Mouse (Mus musculus) testis, postnatal 10 days (tissue): ENCODE results near the gene Immp2l.

Source experiments
- DNase-seq: peaks from one replicate; pipeline ENCODE4 v3.0.0; 2021; ENCODE audit warnings: low spot score

Immp2l gene

DNA sequence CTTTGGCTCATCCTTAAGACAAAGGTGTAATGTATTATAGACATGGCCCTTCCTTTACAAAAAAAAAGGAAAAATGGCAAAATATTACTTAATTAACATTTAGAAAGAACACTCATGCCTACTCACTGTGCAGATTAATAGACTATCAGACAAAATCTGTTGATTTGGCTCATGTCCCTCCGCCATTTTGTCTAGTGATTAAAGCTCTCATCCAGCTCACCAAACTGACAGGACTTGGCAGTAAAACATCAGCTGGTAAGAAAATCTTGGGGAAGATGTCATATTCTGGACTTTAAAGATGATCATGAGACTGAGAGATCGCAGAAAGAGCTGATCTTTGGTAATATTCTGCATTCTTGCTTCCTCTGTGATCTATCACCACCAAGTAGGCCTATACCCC lies 293.5 kb downstream of the Immp2l start:
- no peak for DNase-seq

DNA sequence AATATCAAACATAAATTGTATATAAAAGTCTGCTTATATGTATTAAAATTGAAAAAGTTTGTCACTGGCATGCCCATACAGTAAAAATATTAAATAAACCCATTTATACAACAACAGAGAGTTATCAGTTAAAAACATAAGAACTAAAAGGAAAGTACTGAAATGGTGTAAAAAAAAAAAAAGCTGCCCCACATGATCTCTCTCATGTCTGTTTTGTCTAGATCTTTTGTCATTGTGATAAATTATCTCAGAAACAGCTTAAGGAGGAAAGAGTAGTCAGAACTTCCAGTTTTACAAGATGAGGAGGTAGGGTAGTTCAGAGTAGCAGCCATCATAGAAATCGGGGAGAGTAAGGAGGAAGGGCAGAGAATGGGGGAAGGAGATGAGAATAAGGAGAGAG lies 298.1 kb downstream of the Immp2l start:
- no peak for DNase-seq

DNA sequence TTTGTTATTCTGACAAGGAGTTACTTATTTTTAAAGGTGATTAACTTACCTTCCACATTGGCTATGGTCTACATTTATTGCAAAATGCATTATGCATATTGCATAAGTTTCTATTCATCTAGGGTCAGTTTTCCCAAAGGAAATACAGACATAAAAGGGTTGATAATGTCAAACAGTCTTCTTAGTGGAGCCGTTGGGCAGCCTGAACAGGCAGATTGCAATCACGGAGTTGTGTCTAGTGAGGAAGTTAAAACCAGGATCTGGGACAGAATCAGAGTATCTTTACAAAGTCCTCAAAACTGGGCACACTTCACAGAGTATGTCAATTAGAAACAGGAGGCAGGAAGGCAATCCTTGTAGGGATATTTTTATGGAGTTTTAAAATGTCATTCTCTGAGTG lies 300.5 kb downstream of the Immp2l start:
- DNase-seq, result no peak

DNA sequence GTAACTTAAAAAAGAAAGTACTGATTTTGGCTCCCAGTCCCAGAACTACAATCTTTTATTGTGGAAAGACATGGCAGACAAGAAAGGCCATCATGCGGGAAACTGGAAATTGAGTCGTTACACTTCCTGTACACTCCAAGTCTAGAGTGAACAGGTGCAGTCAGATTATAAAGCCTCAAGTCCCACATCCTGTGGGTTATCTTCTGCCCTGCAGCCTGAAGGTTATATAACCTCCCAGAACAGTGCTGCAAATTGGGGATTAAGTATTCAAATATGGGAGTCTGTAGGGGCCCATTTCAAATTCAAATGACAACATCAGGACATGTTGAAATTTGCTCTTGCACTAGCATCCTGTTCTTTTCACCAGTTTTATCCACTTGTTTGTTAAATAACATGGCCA lies 301.9 kb downstream of the Immp2l start:
- DNase-seq, result no peak

DNA sequence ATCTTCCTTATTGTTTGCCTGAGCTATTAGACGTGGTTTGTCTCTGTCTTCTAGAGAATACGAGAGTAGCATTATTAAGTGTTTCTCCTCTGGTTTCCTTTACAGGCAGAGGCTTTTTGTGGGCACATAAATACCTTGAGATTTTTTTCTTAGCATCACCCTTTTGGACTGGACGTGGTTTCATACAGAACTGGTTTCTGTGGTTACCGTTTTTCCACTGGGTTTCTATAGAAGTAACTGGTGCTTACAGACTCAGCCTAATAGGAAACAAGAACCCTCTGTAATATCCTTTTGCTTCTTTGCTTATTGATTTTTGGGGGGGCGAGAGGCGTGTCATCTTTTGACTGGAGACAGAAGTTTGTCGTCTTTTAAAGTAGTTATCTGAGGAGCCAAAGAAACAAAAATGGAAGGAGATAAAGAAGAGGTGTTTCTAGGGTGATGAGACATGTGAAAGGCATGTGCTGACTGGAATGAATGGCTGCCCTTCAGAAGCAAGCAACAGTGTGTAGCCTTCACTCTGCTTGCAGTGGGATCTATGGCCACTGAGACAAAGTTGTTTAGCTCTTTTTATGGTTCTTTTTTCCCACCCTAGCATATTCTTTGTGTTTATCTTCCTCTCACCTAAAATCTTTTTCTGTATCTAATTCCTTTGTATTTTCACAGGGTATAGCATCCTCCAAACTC lies 307.2 kb downstream of the Immp2l start:
- DNase-seq, result no peak

DNA sequence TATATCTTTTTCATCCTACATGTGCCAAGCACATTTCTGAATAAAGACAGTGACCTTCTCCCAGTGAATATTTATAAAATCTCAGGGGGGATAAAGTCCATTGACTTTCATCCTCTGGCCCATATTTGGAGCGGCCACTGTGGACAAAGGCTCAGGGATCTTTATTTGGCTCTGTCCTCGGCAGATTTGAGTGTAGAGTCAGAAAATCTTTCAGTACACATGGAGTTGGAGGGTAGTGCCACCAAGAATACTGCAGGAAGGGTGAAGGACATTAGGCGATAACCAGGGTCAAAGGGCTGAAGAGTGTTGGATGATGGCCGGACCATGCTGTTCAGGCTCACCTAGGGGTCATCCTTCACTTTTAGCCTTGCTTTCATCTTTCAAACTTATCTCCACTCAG lies 321.7 kb downstream of the Immp2l start:
- no peak for DNase-seq

DNA sequence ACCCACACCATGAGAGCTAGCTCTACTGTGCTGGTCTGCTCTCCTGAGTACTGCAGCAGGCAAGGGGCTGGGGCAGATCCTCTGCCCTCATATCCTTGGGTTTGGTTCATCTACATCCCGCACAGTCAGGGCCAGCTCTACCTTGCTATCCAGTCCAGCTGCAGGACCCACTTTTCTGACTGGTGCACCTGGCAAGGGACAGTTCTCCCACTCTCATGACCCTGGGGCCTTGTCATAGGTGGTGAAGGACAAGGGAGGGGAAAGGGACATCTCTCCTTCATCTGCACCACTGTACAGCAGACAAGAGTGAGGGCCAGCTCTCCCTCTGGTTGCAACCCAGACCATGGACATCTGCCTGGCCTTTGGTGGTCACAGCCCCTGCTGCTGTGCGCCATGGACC lies 323.6 kb downstream of the Immp2l start:
- DNase-seq, result no peak

DNA sequence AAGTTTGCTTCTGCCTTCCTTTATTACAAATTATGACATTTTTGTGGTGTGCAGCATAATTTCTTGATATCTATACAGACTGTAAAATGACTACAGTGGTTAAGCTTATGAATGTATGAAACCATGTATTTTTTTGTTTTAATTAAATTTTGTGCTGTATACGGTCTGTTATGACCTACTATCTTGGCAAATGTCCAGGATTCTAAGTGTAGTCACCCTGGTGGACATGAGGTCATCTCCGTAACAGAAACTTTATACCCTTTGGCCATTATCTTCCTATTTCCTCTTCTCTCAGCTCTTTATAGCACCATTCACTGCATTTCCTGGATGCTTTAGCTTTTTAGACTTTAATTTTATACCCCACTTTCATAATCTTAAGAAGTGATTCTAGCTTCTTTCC lies 325.5 kb downstream of the Immp2l start:
- no peak for DNase-seq

DNA sequence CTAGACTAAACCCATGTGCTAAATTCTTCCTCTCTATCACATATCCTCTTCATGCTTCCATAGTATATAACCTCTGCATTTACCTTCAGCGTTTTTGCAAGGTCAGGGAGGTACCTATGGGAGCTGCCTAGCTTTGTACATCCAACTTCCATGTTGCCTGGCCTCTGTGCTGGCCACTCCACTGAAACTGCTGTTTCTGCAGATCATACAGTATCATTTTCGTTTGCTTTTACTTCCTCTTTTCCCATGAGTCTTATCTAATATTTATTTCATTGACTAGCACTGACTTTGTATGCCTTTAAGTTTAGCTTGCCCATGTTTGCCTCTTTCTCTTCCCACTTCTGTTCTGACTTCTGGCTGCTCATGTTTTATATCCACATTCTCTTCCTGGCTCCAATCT lies 325.9 kb downstream of the Immp2l start:
- no peak for DNase-seq

DNA sequence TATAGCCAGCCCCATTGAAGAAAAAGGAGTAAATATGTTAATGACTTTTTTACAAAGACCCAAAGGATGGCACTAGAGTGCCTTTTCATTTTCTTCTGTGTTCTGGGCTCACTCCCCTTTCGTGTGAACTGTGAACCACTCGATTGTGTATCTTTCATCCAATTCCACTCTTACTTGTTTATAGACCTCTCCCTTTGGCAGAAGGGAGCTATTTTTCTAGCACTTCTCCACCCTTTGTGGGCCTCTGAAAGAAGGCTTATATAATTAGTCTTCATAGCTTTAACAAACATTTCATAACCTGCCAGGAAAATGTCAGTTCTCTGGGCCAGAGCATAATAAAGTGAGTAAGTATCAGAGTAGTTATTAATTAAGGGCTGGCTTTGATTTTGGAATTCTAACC lies 327.4 kb downstream of the Immp2l start:
- no peak for DNase-seq

DNA sequence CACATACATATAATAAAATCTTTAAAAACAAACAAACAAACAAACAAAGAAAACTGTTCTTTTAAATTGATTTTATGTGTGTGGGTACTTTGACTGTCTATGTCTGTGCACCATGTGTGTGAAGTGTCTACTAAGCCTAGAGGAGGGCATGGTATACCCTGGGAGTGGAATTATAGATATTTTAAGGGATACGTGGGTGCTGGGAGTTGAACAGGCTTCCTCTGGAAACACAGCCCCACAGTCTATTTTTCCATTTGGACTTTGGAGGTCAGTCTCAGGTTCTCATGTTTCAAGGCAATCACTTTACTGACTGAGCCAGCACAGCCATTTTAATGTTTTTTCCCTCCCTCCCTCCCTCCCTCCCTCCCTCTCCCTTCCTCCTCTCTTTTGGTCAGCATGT lies 331.0 kb downstream of the Immp2l start:
- DNase-seq, result no peak

DNA sequence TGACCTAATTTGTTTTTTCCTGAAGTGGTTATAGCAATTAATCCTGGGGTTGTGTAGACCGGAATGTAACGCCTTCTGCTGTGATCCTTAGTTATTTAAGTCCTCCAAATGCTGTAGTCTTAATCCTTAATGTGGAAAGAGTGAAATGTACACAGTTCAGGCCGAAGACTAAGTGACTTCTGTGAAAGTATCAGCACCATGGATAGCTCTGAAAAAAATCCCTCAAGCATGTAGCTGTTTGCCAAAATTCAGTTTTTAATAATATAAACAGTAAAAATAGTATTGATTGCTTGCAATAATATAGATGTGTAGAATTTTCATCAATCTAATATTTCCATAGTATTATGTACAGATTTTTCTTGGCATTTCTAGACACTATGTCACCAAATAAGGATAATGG lies 332.1 kb downstream of the Immp2l start:
- DNase-seq, result no peak

DNA sequence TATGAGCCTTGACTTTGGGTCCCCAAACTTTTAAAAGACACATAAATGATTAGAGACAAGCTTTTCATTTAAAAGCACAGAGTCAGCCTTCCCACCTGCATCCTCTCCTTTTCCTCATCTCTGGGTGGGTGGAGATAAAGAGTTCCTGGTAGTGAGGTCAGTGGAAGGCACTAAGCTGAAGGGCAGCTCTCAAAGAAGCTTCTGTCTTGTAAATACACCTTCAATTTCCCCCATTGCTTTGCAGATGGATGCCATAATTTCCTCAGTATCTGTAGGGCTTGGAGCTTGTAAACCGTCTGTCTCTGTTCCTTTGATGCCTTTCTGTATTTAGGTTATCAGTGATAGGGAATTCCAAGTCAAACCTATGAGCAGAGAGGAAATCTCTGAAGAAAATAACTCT lies 362.8 kb downstream of the Immp2l start:
- DNase-seq, result no peak

DNA sequence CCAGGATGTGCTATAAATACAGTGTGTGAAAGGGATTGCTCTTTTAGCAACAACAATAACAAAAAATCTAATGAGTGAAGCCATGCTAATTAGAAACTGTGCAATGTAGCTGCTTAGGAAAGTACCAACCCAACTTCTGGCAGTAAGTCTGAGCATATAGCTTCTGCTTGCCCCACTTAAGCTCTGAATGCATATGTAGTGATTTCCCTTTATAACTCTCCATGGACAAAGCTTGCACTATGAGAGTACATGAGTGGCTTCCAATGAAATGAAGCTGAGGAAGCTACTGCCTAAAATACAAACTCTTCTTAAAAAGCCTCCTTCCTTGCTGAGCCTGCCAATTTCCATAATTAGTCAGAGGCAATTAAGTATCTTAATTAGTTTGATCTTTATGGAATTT lies 370.3 kb downstream of the Immp2l start:
- DNase-seq, result no peak

DNA sequence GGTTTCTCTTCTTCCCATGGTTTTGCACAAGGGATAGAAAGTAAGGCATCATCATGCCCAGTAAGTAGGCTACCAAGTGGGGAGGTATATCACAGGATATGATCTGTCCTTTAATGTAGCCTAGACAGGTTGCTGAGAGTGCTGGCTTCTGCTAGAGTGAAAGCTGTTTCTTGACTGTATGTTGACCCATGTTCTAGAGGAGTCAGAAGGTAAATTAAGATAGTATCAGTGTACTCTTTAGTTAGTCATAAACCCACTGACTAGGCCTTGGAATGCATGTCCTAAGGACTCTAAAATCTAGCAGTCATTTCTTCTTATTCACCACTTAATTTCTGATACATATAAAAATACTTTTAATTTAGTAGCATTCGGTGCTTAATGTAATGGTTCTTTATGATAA lies 377.2 kb downstream of the Immp2l start:
- no peak for DNase-seq

DNA sequence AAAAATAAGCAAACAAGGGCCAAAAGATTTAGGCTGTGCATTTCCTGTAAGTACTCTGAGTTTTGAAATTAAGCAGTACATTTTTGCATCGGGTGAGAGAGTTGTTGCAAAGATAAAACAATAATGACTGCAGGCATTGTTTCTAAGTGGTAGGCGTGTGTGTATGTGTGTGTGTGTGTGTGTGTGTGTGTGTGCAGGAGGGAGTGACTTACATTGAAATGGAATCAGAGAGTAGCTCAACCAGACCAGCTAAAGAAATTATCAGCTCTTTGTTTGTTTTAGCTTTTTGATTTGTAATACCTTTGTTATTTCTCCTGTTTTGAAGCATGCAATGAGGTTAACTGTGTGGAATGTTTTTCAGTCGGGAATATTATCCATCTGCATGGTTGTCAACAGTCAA lies 378.0 kb downstream of the Immp2l start:
- no peak for DNase-seq

DNA sequence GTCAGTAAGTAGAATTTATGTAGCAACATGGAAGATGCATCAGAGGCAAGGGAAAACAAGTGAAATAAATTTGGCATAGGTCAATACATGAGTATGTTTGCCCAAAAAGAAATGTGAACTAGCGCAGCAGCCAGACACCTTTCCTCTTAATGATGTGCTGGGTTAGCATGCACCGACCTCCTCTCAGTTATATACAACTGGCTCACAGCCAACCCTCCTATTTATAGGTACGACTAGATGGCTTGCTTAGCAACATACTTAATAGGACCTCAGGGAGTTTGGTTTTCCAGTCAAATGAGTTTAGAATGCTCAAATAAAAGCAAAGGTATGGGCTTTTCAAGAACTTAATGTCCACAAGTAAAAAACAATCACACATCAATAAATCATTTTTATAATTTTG lies 385.5 kb downstream of the Immp2l start:
- DNase-seq, result no peak

DNA sequence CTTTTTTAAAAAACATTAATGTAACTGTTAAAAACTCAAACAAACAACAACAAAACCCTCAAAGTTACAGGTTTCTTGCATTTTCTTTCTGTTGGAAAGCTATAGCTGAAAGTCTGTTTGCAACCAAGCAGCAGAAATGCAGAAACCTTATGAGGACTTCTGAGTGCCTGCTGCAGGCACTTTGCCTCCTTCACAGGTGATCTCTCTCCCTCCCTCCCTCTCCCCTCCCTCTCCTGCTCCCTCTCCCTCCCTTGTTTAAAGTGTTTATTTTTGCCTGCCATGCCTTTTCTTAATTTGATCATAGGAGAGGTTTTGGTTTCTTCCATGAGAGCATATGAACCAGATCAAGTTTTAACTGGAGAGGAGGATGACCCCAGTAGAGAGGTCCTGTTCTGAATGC lies 392.7 kb downstream of the Immp2l start:
- no peak for DNase-seq

DNA sequence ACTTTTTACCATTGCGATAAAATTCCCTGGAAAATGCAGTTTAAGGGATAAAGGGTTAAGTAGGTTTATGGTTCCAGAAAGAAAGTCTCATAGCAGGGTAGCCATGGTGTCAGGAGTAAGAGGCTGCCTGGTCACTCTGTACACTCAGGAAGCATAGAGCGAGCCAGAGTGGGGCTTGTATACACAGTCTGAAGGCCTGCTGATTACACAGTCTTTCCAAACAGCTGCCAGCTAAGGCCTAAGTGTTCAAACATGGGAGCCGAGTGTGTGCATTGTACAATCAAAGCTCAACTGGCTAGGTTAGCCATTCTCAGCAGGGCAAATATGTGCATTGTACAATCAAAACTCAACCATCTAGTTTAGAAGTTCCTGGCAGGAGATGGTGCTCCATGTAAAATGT lies 393.2 kb downstream of the Immp2l start:
- no peak for DNase-seq

DNA sequence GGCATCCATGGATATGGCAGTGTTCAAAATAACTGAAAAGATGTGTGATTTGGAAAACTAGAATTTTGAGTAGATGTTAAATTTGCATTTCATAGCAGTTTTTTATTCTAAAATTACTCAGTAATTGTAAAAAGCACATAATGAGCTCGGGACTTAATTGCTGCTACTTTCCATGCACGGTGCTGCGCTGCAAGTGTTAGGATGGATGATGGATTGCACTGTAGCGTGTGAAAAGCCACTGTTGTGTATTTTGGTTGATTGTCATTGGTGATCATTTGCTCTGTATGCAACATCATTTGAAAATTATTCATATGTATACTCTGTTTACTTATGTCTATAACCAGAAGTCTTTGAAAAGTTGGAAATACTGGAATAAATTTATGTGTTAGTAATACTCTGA lies 394.1 kb downstream of the Immp2l start:
- no peak for DNase-seq

DNA sequence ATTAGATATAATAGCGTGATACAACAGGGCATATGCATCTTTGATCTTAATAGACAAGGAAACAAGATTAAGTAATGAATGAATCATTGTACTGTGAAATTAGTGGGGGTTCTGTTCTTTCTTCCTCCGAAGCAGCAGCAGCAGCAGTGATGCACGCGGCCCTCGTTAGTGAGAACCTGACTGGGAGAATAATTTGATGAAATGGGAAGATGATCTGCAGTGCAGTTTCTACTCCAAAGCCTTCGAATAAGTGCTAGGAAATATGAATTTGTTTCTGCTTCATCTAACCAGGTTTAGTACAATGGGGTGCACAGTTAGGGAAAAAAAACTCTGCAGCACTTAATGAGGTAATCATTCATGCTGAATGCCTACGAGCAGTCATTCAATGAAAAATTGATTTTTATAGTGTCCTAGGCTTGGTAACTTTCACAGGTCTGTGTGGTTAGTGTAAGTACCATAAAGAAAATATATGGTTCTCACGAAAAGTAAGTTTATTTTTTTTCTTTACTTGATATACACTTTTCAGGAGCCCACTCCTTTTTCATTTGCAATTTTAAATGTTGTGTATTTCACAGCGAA lies 401.3 kb downstream of the Immp2l start:
- DNase-seq, result no peak

DNA sequence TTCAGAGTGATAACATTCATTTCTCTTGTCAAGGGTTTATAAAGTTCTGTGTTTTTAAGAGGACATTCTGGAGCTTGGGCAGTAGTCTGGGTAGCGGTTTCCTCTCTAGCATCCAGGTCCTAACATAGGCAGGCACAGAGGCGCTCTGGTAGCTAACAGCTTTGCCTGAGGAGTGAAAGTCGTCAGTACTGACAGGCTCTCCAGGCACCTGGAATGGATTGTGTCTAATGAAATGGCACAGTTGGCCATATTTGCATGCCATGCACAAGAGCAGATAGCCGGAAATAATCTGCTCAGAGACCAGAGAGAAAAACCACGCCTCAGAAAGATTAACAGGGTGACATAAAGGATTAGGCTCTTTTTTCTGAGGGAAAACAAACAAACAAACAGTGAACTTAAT lies 403.6 kb downstream of the Immp2l start:
- DNase-seq, result no peak

DNA sequence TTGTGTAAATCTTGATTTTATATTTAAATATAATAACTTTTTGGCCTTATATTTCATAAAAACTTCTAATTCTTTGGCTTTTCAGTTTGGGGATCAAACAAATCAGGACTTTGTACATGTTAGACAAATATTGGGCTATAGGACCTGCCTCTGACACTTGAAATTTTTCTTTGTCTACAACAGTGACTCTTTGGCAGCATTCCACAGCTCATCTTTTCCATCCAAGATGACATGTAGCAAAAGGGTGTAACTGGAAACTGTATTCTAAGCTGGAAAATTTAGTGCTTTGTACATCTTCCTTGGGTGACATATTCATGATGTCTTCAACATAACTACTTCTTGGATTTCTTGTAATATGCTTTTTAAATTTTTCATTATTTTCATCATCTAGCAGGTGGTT lies 404.9 kb downstream of the Immp2l start:
- DNase-seq, result no peak

DNA sequence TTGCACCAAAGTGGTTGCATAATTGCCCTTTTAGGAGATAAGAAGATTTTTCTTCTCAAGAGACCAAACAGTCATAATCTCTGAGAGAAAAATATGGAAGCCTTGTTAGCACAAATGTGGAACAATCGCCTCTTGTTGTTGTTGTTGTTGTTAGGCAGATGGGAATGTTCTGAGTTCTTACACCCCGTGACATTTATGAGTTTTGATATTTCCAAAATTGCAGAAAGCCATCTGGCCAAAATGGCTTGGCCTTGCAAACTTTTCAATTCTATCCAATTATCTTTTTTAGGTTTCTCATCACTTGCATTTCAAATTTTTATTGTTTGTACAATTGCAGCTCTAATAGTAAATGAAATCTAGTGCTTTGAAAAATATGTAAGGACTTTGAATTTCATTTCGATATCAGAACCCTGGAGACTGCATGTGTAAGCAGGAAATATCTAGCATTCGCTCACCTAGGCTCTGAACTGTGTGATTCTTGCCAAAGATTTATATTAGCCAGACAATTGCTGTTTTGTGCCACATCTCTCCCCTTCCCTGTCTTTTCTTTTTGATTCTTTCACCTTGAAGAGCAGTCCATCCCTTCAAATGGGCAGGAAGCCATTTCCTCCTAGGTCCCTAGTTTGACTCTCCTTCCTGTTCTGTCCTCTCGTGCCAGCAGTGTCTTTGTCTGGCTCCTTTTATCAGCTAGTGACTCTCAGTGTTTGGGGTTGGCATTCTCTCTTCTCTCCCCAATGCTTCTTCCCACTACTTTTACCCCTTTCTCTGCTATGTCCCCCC lies 412.5 kb downstream of the Immp2l start:
- DNase-seq, result no peak
